Mouse (Mus musculus) cortical plate, adult 2 months (tissue): ENCODE results near the gene Gm5294.

Source experiments
- CTCF ChIP-seq: fragments of 200-500 bp; IDR thresholded peaks from 2 replicates; pipeline ENCODE4 v1.5.1; 2011; ENCODE audit warnings: mild to moderate bottlenecking, control low read depth, low read length; ENCODE audit not compliant: insufficient read depth; ENCODE audit errors: extremely low read depth
- POLR2A ChIP-seq: fragments of 200-500 bp; IDR thresholded peaks from 2 replicates; pipeline ENCODE4 v1.6.1; 2011; ENCODE audit warnings: mild to moderate bottlenecking, low read length, control low read depth; ENCODE audit not compliant: insufficient read depth; ENCODE audit errors: extremely low read depth

DNA sequence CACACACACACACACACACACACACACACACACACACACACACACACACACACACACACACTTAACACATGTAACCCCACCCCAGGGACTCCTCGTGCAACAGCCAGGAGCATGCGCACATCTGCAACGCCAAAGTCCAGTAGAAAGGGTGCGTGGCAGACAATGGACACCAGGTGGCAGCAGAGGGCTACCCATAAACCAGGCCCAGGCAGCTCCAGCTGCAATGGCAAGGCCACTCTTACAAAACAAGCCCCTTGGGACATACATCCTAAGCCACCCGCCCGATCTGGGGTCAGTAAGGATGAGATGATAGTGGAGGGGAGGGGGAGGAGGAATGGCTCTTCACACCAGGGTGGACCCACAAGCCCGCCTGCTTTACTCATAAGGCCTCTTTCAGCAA lies 28.2 kb downstream of the Gm5294 start:
- TF ChIP-seq CTCF (peak; percentile 99), POLR2A (no peak)
